Mouse (Mus musculus) midbrain, embryonic 12.5 days (tissue): ENCODE measurements at regions not wholly inside any gene's neighbourhood (a gene's known extent, or its start where the extent isn't known, plus 50 kb on each side); places are given as distances from the start of the nearest gene placed in this dataset.
A peak's percentile ranks its signal among the peaks of the same experiment; 100 is the strongest.

ENCODE experiments used
- ATAC-seq: fragments of 200-750 bp; cut with Nextera tagmentation; 2 replicates; pipeline ENCODE4 v1.8.0; 2017; ENCODE audit warnings: low read depth, moderate TSS enrichment, moderate library complexity; ENCODE audit not compliant: low FRiP score
- H3K27ac ChIP-seq: fragments of 300-500 bp; sonication (generic); replicated peaks from 2 replicates; pipeline ENCODE4 v1.5.1; 2016; ENCODE audit warnings: mild to moderate bottlenecking
- H3K27me3 ChIP-seq: fragments of 300-500 bp; sonication (generic); 2 replicates; pipeline ENCODE4 v1.6.1; 2016; ENCODE audit warnings: mild to moderate bottlenecking
- H3K36me3 ChIP-seq: fragments of 300-500 bp; sonication (generic); 2 replicates; pipeline ENCODE4 v1.6.1; 2016
- H3K4me1 ChIP-seq: fragments of 300-500 bp; sonication (generic); 2 replicates; pipeline ENCODE4 v1.6.1; 2016
- H3K4me2 ChIP-seq: fragments of 300-500 bp; sonication (generic); replicated peaks from 2 replicates; pipeline ENCODE4 v1.6.1; 2016; ENCODE audit warnings: mild to moderate bottlenecking, moderate library complexity
- H3K4me3 ChIP-seq: fragments of 300-500 bp; sonication (generic); 2 replicates; pipeline ENCODE4 v1.5.1; 2016; ENCODE audit warnings: mild to moderate bottlenecking
- H3K9ac ChIP-seq: fragments of 300-500 bp; sonication (generic); replicated peaks from 2 replicates; pipeline ENCODE4 v1.6.1; 2016; ENCODE audit warnings: mild to moderate bottlenecking, moderate library complexity
- H3K9me3 ChIP-seq: fragments of 300-500 bp; sonication (generic); 2 replicates; pipeline ENCODE4 v1.6.1; 2016; ENCODE audit warnings: mild to moderate bottlenecking
- WGBS: fragments of 180-500 bp; shearing (Covaris S2); methylation state at CpG from one replicate; pipeline ENCODE4 v1.1.7; 2016; 5-methylcytosine and 5-hydroxymethylcytosine counted together

GRCm38 (mm10) chr14:103948026-103948777, 104.0 kb upstream of the Ednrb start:
- H3K4me3 ChIP-seq = no peak overlapping the region
- 0 out of 2 replicates have a peak, but pooled peaks cover 4% of the 10 kb centered on the region for H3K27me3 ChIP-seq
- H3K4me2 ChIP-seq = no peak overlapping the region
- no peaks in the 10 kb centered on the region for H3K9me3 ChIP-seq
- no peak overlapping the region for H3K9ac ChIP-seq
- H3K27ac ChIP-seq = peak overlapping the region; percentile 11; the same call in 1 of the 2 replicates
- peak; percentile 88 for ATAC-seq
- WGBS = 19% methylated on average over 3 of the region's 3 CpGs
- H3K4me1 ChIP-seq = peaks cover 14% of the 10 kb centered on the region
- no peaks in the 10 kb centered on the region for H3K36me3 ChIP-seq

DNA sequence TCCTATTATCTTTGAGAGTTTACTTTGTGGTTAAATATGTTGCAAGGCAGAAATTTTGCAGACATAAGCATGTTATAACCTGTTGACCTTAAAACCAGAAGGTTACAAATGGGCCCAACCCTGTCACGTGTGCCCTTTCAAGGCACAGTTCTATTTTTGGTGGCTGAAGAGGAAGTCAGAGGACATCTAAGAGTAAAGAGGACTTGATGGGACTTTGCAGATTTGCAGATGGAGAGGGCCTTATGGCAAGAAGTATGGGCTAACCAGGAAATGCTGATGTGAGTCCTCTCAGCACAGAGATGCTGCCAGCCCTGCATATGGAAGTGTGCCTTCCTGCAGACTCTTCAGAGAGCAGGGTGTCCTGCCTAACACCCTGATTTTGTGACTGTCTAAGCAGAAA, 101.6 kb upstream of the Ednrb start:
- 75% methylated on average over 1 of the region's 1 CpGs for WGBS
- ATAC-seq = no peak
- H3K9ac ChIP-seq = no peak overlapping the region
- H3K36me3 ChIP-seq = no peaks in the 10 kb centered on the region
- 0 out of 2 replicates have a peak, but pooled peaks cover 4% of the 10 kb centered on the region for H3K27me3 ChIP-seq
- H3K9me3 ChIP-seq = no peaks in the 10 kb centered on the region
- no peak overlapping the region for H3K4me2 ChIP-seq
- peaks cover 14% of the 10 kb centered on the region for H3K4me1 ChIP-seq
- no peak overlapping the region for H3K27ac ChIP-seq
- H3K4me3 ChIP-seq = no peak overlapping the region

- Histone ChIP-seq H3K4me2 (no peak overlapping the region), H3K36me3 (no peaks in the 10 kb centered on the region), H3K27me3 (no peaks in the 10 kb centered on the region), H3K4me3 (no peak overlapping the region), H3K27ac (0 out of 2 replicates have a peak overlapping the region, but pooled peaks have one; percentile 20), H3K9ac (no peak overlapping the region; the same call in 1 of the 2 replicates), H3K9me3 (no peaks in the 10 kb centered on the region), H3K4me1 (peaks cover 7% of the 10 kb centered on the region; the same call in 1 of the 2 replicates)
- ATAC-seq = no peak
- WGBS = 2% methylated on average over 3 of the region's 3 CpGs
Measured at GRCm38 (mm10) chr14:103939867-103940266, 95.7 kb upstream of the Ednrb start.

- Histone ChIP-seq H3K4me3 (no peak overlapping the region), H3K4me1 (peaks cover 7% of the 10 kb centered on the region; the same call in 1 of the 2 replicates), H3K27ac (no peak overlapping the region), H3K27me3 (no peaks in the 10 kb centered on the region), H3K4me2 (no peak overlapping the region), H3K9ac (no peak overlapping the region), H3K9me3 (no peaks in the 10 kb centered on the region), H3K36me3 (no peaks in the 10 kb centered on the region)
- ATAC-seq = no peak
- 86% methylated on average over 5 of the region's 5 CpGs for WGBS
Measured at GRCm38 (mm10) chr14:103938937-103939336, 94.7 kb upstream of the Ednrb start.

GRCm38 (mm10) chr14:103938201-103938600, 94.0 kb upstream of the Ednrb start:
- no peaks in the 10 kb centered on the region for H3K9me3 ChIP-seq
- WGBS = 96% methylated on average over 9 of the region's 9 CpGs
- no peak overlapping the region for H3K9ac ChIP-seq
- H3K4me3 ChIP-seq = no peak overlapping the region
- H3K27me3 ChIP-seq = no peaks in the 10 kb centered on the region
- H3K4me1 ChIP-seq = peaks cover 7% of the 10 kb centered on the region; the same call in 1 of the 2 replicates
- no peak overlapping the region for H3K4me2 ChIP-seq
- H3K27ac ChIP-seq = no peak overlapping the region
- no peaks in the 10 kb centered on the region for H3K36me3 ChIP-seq
- ATAC-seq = no peak

DNA sequence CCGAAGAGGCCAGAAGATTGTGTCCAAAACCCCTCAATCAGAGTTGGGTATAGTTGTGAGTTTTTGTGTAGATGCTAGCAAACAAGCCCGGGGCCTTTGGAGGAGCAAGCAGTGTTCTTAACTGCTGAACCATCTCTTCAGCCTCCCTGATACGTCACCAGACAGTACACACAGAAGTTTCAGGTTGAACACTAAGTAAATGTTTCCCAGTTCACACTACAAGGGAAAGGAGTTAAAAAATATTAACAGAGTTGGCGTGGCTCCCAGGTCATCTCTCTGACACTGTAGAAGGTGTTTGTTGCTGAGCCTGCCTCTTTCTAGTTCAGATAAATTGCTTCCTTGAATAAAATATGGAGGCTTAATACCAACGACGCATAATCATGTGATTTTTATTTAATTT, 93.5 kb upstream of the Ednrb start:
- no peak overlapping the region for H3K4me2 ChIP-seq
- no peaks in the 10 kb centered on the region for H3K27me3 ChIP-seq
- no peak overlapping the region for H3K9ac ChIP-seq

DNA sequence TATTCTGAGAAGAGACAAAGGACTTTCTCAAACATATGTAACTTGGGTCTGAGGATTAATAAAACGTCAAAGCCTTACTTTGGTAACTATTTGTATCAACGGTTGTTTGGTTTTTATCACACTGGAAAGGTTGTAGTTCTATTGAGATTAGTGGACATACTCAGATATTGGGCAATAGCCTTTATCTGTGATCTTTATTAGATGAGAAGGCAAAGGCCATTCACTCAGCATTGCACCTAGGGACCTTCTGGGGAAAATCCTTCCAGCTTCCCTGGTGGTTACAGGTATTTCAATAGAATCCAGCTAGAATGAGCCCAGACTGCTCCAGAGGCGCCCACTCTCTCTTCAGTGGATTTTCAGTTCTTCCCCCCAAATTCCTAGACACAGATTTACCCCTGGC, 89.6 kb upstream of the Ednrb start:
- Histone ChIP-seq H3K9me3 (no peaks in the 10 kb centered on the region), H3K27me3 (no peaks in the 10 kb centered on the region), H3K9ac (no peak overlapping the region), H3K4me3 (no peak overlapping the region), H3K4me2 (no peak overlapping the region), H3K4me1 (no peaks in the 10 kb centered on the region), H3K36me3 (no peaks in the 10 kb centered on the region), H3K27ac (no peak overlapping the region)
- ATAC-seq = no peak
- 88% methylated on average over 3 of the region's 3 CpGs for WGBS

More for the DNA sequence above, 93.5 kb upstream of the Ednrb start:
- H3K4me1 ChIP-seq = peaks cover 7% of the 10 kb centered on the region; the same call in 1 of the 2 replicates
- no peaks in the 10 kb centered on the region for H3K9me3 ChIP-seq
- WGBS = 94% methylated on average over 6 of the region's 6 CpGs
- no peaks in the 10 kb centered on the region for H3K36me3 ChIP-seq
- H3K4me3 ChIP-seq = no peak overlapping the region
- no peak overlapping the region for H3K27ac ChIP-seq
- no peak for ATAC-seq

DNA sequence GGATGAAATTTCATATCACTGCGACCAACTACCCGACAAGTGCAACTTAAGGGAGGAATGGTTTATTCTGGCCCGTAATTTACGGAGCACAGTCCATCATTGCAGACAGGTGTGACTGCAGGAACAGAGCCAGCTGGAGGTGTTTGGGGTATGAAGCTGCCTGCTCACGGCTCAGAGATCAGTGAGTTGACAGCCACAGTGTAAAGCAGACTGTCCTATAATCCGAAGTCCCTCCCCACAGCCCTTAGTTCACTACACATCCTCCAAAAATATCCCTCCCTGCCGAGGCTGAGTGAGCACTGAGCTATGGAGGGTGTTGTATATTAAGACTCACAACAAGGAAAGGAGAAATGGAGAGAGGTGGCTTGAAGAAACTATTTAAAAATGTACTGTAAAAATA, 88.0 kb upstream of the Ednrb start:
- H3K27me3 ChIP-seq = no peaks in the 10 kb centered on the region
- H3K9me3 ChIP-seq = no peaks in the 10 kb centered on the region
- H3K27ac ChIP-seq = no peak overlapping the region
- no peak overlapping the region for H3K4me3 ChIP-seq
- H3K9ac ChIP-seq = no peak overlapping the region
- no peak overlapping the region for H3K4me2 ChIP-seq
- WGBS = 85% methylated on average over 7 of the region's 7 CpGs
- no peaks in the 10 kb centered on the region for H3K4me1 ChIP-seq
- no peaks in the 10 kb centered on the region for H3K36me3 ChIP-seq
- no peak for ATAC-seq

GRCm38 (mm10) chr14:103929734-103930364, 85.6 kb upstream of the Ednrb start:
- WGBS = 93% methylated on average over 11 of the region's 11 CpGs
- H3K9me3 ChIP-seq = no peaks in the 10 kb centered on the region

GRCm38 (mm10) chr14:103929155-103929729, 85.0 kb upstream of the Ednrb start:
- no peak for ATAC-seq
- H3K27me3 ChIP-seq = no peaks in the 10 kb centered on the region
- H3K9ac ChIP-seq = no peak overlapping the region
- no peak overlapping the region for H3K4me2 ChIP-seq
- no peaks in the 10 kb centered on the region for H3K36me3 ChIP-seq
- no peak overlapping the region for H3K27ac ChIP-seq
- no peak overlapping the region for H3K4me3 ChIP-seq
- no peaks in the 10 kb centered on the region for H3K4me1 ChIP-seq
- WGBS = 78% methylated on average over 6 of the region's 6 CpGs
- H3K9me3 ChIP-seq = no peaks in the 10 kb centered on the region

More at GRCm38 (mm10) chr14:103929734-103930364, 85.6 kb upstream of the Ednrb start:
- Histone ChIP-seq H3K9ac (no peak overlapping the region), H3K27me3 (no peaks in the 10 kb centered on the region), H3K4me1 (no peaks in the 10 kb centered on the region), H3K36me3 (no peaks in the 10 kb centered on the region), H3K4me2 (no peak overlapping the region), H3K27ac (no peak overlapping the region), H3K4me3 (no peak overlapping the region)
- ATAC-seq = no peak

DNA sequence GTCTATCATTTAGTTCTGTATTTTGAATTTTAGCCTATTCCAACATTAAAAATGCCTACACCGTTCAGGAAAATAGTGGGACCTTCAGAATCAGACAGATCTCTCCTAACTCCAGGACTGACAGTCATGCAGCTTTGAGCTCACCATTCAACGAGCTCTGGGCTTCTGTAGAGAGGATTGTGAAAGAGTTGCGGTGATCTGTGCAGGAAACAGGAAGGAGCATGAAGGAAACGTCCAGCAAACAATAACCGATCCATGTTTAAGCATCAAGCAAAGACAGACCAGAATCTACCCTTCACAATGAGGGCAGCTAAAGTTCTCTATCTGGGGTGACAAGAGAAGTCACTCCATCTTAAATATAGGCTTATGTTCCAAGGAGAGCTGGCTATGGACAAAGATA, 76.0 kb upstream of the Ednrb start:
- Histone ChIP-seq H3K9ac (no peak overlapping the region), H3K27me3 (no peaks in the 10 kb centered on the region), H3K4me1 (peaks cover under 1% of the 10 kb centered on the region; the same call in 1 of the 2 replicates), H3K27ac (no peak overlapping the region), H3K4me2 (no peak overlapping the region), H3K36me3 (no peaks in the 10 kb centered on the region), H3K9me3 (no peaks in the 10 kb centered on the region), H3K4me3 (no peak overlapping the region)
- ATAC-seq = no peak
- 77% methylated on average over 5 of the region's 5 CpGs for WGBS

DNA sequence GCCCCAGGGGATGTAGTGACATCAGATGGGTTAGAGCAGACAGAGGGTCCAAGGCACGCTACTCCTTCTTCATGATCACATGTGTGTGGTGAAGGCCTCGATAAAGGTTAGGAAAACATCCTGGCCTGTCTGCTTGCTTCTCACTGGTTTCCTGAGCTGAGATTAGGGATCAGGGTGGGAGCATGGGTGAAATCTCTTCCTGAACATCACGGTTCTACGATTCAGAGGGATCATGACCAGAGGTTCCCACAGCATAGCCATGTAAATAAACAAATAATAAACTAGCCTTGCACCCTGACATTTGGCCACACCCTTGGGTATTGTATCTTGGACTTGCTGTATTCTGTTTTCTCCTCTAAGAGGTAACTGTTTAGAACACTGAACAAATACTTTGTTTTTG, 75.2 kb upstream of the Ednrb start:
- H3K4me2 ChIP-seq = no peak overlapping the region
- H3K9ac ChIP-seq = no peak overlapping the region
- peaks cover 3% of the 10 kb centered on the region; the same call in 1 of the 2 replicates for H3K4me1 ChIP-seq
- ATAC-seq = no peak
- no peaks in the 10 kb centered on the region for H3K27me3 ChIP-seq
- no peak overlapping the region for H3K4me3 ChIP-seq
- H3K27ac ChIP-seq = no peak overlapping the region
- H3K36me3 ChIP-seq = no peaks in the 10 kb centered on the region
- WGBS = 84% methylated on average over 4 of the region's 4 CpGs
- no peaks in the 10 kb centered on the region for H3K9me3 ChIP-seq
